Mouse (Mus musculus) CH12.LX (cell line): Measurements from ENCODE around the gene March10. TPM values are rescaled to one million over a fixed set of nuclear protein-coding genes. Genes with fewer than 3 reads are reported as not detected.
A peak's percentile ranks its signal among the peaks of the same experiment; 100 is the strongest.

ENCODE experiments used
- DNase-seq: peaks from one replicate; pipeline ENCODE4 v3.0.0-alpha.2; 2013; ENCODE audit errors: extremely low read depth
- H3K27ac ChIP-seq: 2 replicates; pipeline ENCODE4 v1.5.1; 2012; ENCODE audit warnings: low read depth, mild to moderate bottlenecking, control low read depth, moderate library complexity; ENCODE audit not compliant: insufficient read depth
- H3K27me3 ChIP-seq: replicated peaks from 2 replicates; pipeline ENCODE3; 2012; ENCODE audit warnings: inconsistent platforms
- H3K36me3 ChIP-seq, 2 experiments: replicated peaks in 1 of 2; 2 replicates each; pipeline versions ENCODE3 to v1.6.1; 2012; ENCODE audit warnings: inconsistent platforms in 1 of 2, low read length in 1 of 2, mild to moderate bottlenecking in 1 of 2, mixed read lengths in 1 of 2, moderate library complexity in 1 of 2; ENCODE audit not compliant: control insufficient read depth in 1 of 2, insufficient read depth in 1 of 2
- H3K4me1 ChIP-seq, 2 experiments: 2 replicates each; pipeline ENCODE4 v1.6.1; 2012; ENCODE audit warnings: inconsistent platforms in 1 of 2, moderate library complexity in 1 of 2; ENCODE audit not compliant: insufficient read depth in 2 of 2, control insufficient read depth in 1 of 2
- H3K4me2 ChIP-seq: 2 replicates; pipeline ENCODE4 v1.6.1; 2012; ENCODE audit warnings: low read depth, mild to moderate bottlenecking, control low read depth; ENCODE audit not compliant: poor library complexity, insufficient read depth, severe bottlenecking
- H3K4me3 ChIP-seq, 3 experiments: fragments of 150-350 bp in 1 of 3; sonication (generic) in 1 of 3; replicated peaks in 1 of 3; 2 replicates each; pipeline versions ENCODE3 to v1.5.1; 2011 to 2012; ENCODE audit warnings: low read depth in 2 of 3, low read length in 2 of 3, mild to moderate bottlenecking in 2 of 3, moderate library complexity in 2 of 3, control low read depth in 1 of 3, improper control_type of control experiment in 1 of 3, inconsistent platforms in 1 of 3, mixed read lengths in 1 of 3; ENCODE audit not compliant: poor library complexity in 1 of 3
- H3K79me2 ChIP-seq: replicated peaks from 2 replicates; pipeline ENCODE4 v1.6.1; 2012; ENCODE audit warnings: mild to moderate bottlenecking, moderate library complexity; ENCODE audit not compliant: control insufficient read depth, poor library complexity, insufficient read depth, severe bottlenecking; ENCODE audit errors: extremely low read depth
- H3K9ac ChIP-seq: 2 replicates; pipeline ENCODE4 v1.6.1; 2012; ENCODE audit warnings: low read depth, mild to moderate bottlenecking, control low read depth, moderate library complexity; ENCODE audit not compliant: insufficient read depth
- H3K9me3 ChIP-seq: replicated peaks from 2 replicates; pipeline ENCODE3; 2012; ENCODE audit warnings: low read length, inconsistent platforms, mixed read lengths
- BHLHE40 ChIP-seq: IDR thresholded peaks from 2 replicates; pipeline ENCODE4 v1.6.1; 2011; ENCODE audit warnings: mild to moderate bottlenecking, low read depth, low read length, improper control_type of control experiment
- CHD1 ChIP-seq: IDR thresholded peaks from 2 replicates; pipeline ENCODE4 v1.6.1; 2012; ENCODE audit warnings: low read depth, low read length, improper control_type of control experiment, inconsistent platforms
- CHD2 ChIP-seq: IDR thresholded peaks from 2 replicates; pipeline ENCODE4 v1.6.1; 2011; ENCODE audit warnings: low read length, improper control_type of control experiment
- CTCF ChIP-seq, 2 experiments: IDR thresholded peaks in 1 of 2; conservative IDR thresholded peaks in 1 of 2; 2 replicates each; pipeline ENCODE4 v1.5.1; 2011 to 2012; ENCODE audit warnings: low read depth in 2 of 2, low read length in 2 of 2, improper control_type of control experiment in 1 of 2, inconsistent platforms in 1 of 2, mild to moderate bottlenecking in 1 of 2, moderate library complexity in 1 of 2
- ELF1 ChIP-seq: IDR thresholded peaks from 2 replicates; pipeline ENCODE4 v1.6.1; 2014; ENCODE audit warnings: low read depth, mild to moderate bottlenecking, inconsistent platforms, low read length, improper control_type of control experiment
- EP300 ChIP-seq: IDR thresholded peaks from 2 replicates; pipeline ENCODE4 v1.6.1; 2011; ENCODE audit warnings: low read length, improper control_type of control experiment
- ETS1 ChIP-seq: conservative IDR thresholded peaks from 2 replicates; pipeline ENCODE4 v1.6.1; 2012; ENCODE audit warnings: low read depth, mild to moderate bottlenecking, inconsistent platforms, low read length, improper control_type of control experiment, moderate library complexity
- GABPA ChIP-seq: IDR thresholded peaks from 2 replicates; pipeline ENCODE4 v1.6.1; 2012; ENCODE audit warnings: low read depth, low read length, improper control_type of control experiment, inconsistent platforms; ENCODE audit not compliant: insufficient replicate concordance
- JUN ChIP-seq: IDR thresholded peaks from 2 replicates; pipeline ENCODE4 v1.6.1; 2011; ENCODE audit warnings: low read depth, mild to moderate bottlenecking, low read length, improper control_type of control experiment, moderate library complexity; ENCODE audit not compliant: insufficient read depth
- JUND ChIP-seq: conservative IDR thresholded peaks from 2 replicates; pipeline ENCODE4 v1.6.1; 2011; ENCODE audit warnings: low read depth, low read length, improper control_type of control experiment
- MAFK ChIP-seq: IDR thresholded peaks from 2 replicates; pipeline ENCODE4 v1.6.1; 2011; ENCODE audit warnings: low read length, improper control_type of control experiment; ENCODE audit not compliant: insufficient replicate concordance
- MAZ ChIP-seq: IDR thresholded peaks from 2 replicates; pipeline ENCODE4 v1.6.1; 2012; ENCODE audit warnings: low read depth, mild to moderate bottlenecking, inconsistent platforms, low read length, improper control_type of control experiment, moderate library complexity
- POLR2AphosphoS2 ChIP-seq: IDR thresholded peaks from 2 replicates; pipeline ENCODE4 v1.6.1; 2011; ENCODE audit warnings: low read depth, low read length, improper control_type of control experiment
- RAD21 ChIP-seq: IDR thresholded peaks from 2 replicates; pipeline ENCODE4 v1.6.1; 2011; ENCODE audit warnings: low read depth, mild to moderate bottlenecking, low read length, improper control_type of control experiment, moderate library complexity
- SMC3 ChIP-seq: IDR thresholded peaks from 2 replicates; pipeline ENCODE4 v1.6.1; 2011; ENCODE audit warnings: low read depth, low read length, improper control_type of control experiment
- UBTF ChIP-seq: IDR thresholded peaks from 2 replicates; pipeline ENCODE4 v1.6.1; 2012; ENCODE audit warnings: low read depth, mild to moderate bottlenecking, inconsistent platforms, low read length, improper control_type of control experiment, moderate library complexity
- ZNF384 ChIP-seq: IDR thresholded peaks from 2 replicates; pipeline ENCODE4 v1.6.1; 2012; ENCODE audit warnings: low read depth, low read length, improper control_type of control experiment, inconsistent platforms
- dilution Hi-C: fragments of 300-500 bp; cut with MboI; formaldehyde crosslinking; loops from 2 replicates; pipeline ENCODE4 v1.14.3; 2020; ENCODE audit warnings: low sequenced_read_pairs; ENCODE audit not compliant: extremely low pct_unique_long_range_greater_than_20kb, extremely low pct_ligation_motif_present
- in situ Hi-C: fragments of 300-500 bp; cut with MboI; formaldehyde crosslinking; loops from 3 replicates; pipeline ENCODE4 v1.14.3; 2019; ENCODE audit warnings: low sequenced_read_pairs, low pct_ligation_motif_present, low pct_unique_long_range_greater_than_20kb, mixed read lengths
- polyA plus RNA-seq: library from polyadenylated mRNA; unstranded; fragments of >175 nt; gene quantifications from 2 replicates; pipeline ENCODE4 v1.2.1, GENCODE M21; 2012; ENCODE audit warnings: low read depth; ENCODE audit not compliant: insufficient read length
- total RNA-seq, 2 experiments: library from RNA; depleted of rRNA; stranded (reverse); fragments of 300-350 nt in 1 of 2; fragments of >200 nt in 1 of 2; gene quantifications; 2 replicates each; pipeline ENCODE4 v1.2.3; 2012 to 2014

The March10 gene
- total and polyA plus RNA-seq, 3 experiments: not detected

DNA sequence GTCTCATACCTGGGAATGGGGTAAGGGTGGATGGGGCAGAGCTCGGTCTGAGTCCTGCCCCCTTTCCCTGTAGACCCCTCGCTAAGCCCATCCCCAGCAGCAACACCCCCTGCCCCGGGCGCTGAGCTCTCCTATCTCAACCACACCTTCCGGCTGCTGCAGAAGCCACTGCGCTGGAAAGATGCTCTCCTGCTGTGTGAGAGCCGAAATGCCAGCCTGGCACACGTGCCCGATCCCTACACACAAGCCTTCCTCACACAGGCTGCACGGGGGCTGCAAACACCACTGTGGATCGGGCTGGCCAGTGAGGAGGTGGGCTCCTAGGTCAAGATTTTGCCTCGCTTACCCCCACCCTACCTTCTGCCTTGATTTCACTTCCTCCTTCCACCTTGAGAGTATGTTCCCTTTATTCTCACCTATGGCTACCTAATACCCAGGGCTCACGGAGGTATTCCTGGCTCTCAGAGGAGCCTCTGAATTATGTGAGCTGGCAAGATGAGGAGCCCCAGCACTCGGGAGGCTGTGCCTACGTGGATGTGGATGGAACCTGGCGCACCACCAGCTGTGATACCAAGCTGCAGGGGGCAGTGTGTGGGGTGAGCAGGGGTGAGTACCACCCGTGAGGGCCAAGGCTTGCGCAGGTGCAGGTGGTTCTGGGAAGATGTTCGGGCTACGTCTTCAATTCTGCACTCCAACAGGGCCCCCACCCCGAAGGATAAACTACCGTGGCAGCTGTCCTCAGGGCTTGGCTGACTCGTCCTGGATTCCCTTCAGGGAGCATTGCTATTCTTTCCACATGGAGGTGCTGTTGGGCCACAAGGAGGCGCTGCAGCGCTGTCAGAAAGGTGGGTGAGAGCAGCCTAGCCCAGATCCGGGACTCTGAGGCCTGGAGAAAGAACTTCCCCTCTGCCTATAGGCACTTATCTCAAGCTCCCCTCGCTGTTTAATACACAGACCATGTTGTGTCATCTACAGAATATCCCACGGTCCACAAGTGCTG is 109.1 kb downstream of the March10 start (continued):
- no peak for TF ChIP-seq MAFK
- no peak for TF ChIP-seq JUND
- TF ChIP-seq JUN: no peak
- TF ChIP-seq CHD2: no peak
- no peak for TF ChIP-seq GABPA
- no peak for TF ChIP-seq ETS1
- no peak for TF ChIP-seq POLR2AphosphoS2
- peak; percentile 73 for TF ChIP-seq MAZ
- TF ChIP-seq CTCF (conservative IDR thresholded peaks at IDR 0.05 in 1 of 2, IDR thresholded peaks at IDR 0.05 in 1 of 2; ENCODE audit: low read depth in 2 of 2, low read length in 2 of 2): peak; percentile 93 to 97
- no peak for TF ChIP-seq EP300
- TF ChIP-seq BHLHE40: no peak
- TF ChIP-seq SMC3: peak; percentile 92
- no peak for TF ChIP-seq ZNF384

DNA sequence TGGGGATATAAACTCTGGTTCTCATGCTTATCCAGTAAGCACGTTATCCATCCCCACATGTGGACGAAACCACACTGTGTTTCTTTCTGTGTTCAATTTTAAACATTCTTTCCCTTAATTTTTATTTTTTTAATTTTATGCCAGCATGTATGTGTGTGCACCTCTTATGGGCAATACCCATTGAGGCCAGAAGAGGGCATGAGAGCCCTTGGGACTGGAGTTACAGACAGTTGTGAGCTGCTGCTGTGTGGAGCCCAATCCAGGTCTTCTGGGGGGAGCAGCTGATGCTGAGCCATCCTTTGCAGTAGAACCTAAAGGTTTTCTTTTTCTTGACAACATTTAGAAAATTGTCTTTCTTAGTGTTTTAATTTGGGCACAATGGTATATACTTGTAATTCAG is 111.3 kb downstream of the March10 start:
- Histone ChIP-seq H3K4me3 (no peak overlapping the region), H3K9ac (no peak overlapping the region), H3K4me1 (peaks cover 9 to 24% of the 10 kb centered on the region in 2 experiments; a peak in 3 of 4 replicates), H3K9me3 (no peaks in the 10 kb centered on the region), H3K27me3 (peaks cover 4% of the 10 kb centered on the region), H3K79me2 (no peaks in the 10 kb centered on the region), H3K27ac (no peak overlapping the region), H3K36me3 (no peaks in the 10 kb centered on the region), H3K4me2 (no peak overlapping the region)
- dilution Hi-C loops: no loop called here
- in situ Hi-C loops: loop anchor here (5.0 kb wide), 2 partner anchors 247 to 567 kb away; no protein-coding TSS in a partner anchor
- TF ChIP-seq BHLHE40: no peak
- no peak for TF ChIP-seq UBTF
- TF ChIP-seq RAD21: peak; percentile 75
- TF ChIP-seq CTCF (conservative IDR thresholded peaks at IDR 0.05 in 1 of 2, IDR thresholded peaks at IDR 0.05 in 1 of 2; ENCODE audit: low read depth in 2 of 2, low read length in 2 of 2): peak; percentile 80 to 86
- TF ChIP-seq MAZ: 0 out of 2 replicates have a peak, but pooled peaks have one; percentile 30
- no peak for TF ChIP-seq CHD1
- no peak for TF ChIP-seq ELF1
- peak; percentile 65 for TF ChIP-seq SMC3
- DNase-seq: peak; percentile 50
